Mouse (Mus musculus): ENCODE data around the gene Cox8b.

The Cox8b gene

DNA sequence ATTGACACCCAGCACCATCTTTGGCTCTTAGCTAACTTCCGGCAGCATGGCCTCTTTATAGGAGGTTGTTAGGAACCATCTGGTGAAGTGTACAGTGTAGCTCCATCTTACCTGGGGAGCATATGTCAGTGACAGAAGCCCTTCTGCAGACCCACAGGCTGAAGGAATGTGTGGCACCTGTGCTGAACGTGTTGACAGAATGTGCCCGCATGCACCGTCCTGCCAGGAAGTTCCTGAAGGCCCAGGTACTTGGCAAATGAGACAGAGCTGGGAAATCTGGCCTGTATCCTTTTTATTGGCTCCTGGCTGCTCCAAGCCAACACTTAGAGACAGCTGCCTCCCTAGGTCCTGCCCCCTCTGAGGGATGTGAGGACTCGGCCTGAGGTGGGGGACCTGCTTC, 39.5 kb downstream of the Cox8b start:
- DNase-seq (ENCODE audit: low read depth, low spot score) = no peak

DNA sequence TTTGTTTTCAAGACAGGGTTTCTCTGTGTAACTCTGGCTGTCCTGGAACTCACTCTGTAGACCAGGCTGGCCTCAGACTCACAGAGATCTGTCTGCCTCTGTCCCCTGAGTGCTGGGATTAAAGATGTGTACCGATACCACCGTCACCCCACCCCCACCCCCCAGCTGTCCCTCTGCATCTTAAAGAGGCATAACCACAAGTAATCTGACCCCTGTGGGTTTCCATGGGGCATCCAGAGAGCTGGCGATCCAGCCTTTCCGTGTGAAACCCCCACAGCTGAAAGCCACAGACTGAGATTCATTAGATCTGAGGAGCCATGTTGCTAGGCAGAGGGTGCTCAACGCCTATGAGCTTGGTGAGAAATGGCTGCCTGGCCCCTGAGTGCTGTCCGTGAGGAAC, 40.2 kb downstream of the Cox8b start:
- no peak for DNase-seq (ENCODE audit: low read depth, low spot score)

DNA sequence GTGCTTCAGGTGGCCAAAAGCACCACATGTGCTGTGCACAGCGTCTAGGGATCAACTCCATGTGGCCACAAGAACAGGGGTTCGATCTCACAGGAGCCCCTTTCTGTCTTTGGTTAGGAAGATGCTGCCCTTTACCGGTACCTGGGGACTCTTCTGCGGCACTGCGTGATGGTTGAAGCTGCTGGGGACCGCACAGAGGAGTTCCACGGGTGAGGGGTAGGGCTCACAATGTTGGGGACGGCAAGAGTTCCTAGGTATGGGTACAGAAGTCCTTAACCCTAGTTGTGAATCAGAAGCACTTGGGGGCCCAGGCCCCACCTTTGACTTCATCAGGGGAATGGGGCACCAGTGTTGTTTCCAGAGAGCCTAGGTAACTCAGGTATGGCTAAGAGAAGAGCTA, 41.5 kb downstream of the Cox8b start:
- no peak for DNase-seq (ENCODE audit: low read depth, low spot score)

DNA sequence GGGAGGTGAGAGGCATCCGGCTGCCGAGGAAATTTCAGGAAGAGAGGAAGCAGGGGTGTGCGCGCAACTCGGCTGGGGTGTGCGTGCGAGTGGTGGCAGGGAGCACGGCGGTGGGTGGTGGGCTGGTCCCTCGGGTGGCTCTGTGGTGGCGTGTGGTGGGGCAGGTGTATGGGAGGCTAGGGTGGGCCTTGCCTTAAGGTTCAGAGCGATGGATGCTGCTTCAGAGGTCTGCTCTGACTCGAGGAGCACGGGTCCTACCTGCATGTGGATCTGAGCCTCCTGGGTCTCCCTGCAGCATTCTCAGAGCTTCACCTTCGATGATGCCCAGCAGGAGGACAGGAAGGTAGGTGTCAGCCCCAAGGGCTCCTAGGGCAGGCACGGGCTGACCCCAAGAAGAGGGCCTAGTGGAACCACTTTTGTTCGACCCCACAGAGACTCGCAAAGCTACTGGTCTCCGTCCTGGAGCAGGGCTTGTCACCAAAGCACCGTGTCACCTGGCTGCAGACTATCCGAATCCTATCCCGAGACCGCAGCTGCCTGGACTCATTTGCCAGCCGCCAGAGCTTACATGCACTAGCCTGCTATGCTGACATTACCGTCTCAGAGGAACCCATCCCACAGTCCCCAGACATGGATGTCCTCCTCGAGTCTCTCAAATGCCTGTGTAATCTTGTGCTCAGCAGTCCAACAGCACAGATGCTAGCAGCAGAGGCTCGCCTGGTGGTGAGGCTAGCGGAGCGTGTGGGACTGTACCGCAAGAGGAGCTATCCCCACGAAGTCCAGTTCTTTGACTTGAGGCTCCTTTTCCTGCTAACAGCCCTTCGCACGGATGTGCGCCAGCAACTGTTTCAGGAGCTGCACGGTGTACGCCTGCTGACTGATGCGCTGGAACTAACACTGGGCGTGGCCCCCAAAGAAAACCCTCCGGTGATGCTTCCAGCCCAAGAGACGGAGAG, 42.4 kb downstream of the Cox8b start, which contains the start of gene Bet1l:
Bet1l (minus strand) TSS at position 28 of the 956 bp plus-strand sequence.
- peak; percentile 6 for DNase-seq (ENCODE audit: low read depth, low spot score)

DNA sequence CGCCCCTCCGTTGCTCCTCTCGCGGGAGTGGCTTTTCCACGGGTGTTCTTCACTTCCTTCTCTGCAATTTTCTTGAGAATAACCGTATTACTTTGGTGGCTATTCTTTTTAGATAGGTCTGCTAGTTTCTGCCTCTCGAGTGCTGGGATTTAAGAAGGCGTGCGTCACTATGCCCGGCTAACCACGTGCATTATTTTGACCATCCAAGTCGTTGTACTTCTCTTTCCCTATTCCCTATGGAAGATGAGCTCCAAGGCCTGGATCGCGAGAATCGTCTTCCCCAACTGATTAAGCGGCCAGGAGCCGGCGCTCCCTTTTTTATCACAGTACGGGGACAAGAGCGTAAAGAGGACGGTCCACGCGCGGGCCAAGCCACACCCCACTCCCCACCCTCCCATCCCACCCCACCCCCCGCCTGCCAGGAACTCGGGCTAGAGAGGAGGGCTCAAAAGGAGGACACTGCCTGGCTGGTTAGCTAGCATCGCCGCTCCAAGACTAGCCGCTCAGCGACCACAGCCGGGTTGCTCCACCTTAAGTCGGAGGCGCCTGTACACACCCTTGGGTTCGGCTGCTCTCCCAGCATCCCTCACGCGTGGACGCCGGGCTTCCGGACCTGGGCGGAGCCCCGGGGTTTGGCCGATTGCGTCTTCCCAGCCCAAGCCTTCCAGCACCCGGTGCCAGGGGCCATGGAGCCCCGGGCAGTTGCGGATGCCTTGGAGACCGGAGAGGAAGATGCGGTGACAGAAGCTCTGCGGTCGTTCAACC, 43.3 kb downstream of the Cox8b start, which contains the start of gene Ric8a:
Ric8a (plus strand) TSS at position 173 of the 765 bp plus-strand sequence.
- peak; percentile 79 for DNase-seq (ENCODE audit: low read depth, low spot score)

DNA sequence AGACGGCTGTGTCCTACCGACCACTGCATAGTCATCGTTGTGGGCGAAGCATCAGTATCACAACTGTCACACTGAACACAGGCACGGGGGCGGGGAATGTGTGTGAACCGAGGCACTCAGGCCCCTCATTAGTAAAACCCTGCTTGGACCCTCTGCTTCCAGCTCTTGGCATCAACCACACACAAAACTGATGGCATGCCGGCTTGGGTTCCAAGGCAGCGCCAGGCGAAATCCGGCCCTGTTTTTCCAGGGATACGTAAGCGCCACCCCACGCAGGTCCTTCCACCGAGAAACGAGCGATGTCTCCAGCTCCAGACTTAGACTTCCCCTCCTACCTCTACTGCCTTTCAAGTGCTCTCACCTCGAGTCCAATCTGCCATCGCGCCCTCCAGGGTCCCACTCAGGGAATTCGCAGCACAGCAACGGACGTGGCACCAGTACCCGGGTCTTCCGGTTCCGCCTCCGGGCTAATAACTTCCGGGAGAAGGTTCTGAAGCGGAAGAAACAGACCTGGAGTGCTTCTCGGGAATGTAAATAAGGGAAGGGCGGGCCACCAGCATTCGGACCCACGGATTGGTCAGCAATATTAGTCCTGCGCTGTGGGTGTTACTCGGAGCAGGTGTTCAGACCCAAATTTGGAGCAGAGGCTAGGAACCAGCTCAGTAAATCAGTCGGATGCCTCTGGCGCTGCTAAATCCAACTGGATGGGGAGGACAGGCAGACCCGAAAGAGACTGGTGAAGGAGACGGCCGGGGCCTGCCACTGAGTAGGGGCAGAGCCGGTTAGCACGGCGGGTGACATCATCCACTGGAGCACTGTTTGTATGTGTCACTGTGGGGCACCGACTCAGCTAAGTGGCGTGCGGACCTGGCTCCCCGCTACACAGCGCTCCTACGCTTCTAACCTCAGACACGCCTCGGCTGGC, 44.1 kb downstream of the Cox8b start, which contains the start of gene Gm45785:
Gm45785 (minus strand) TSS at position 472 of the 925 bp plus-strand sequence.
- DNase-seq (ENCODE audit: low read depth, low spot score) = peak; percentile 92

DNA sequence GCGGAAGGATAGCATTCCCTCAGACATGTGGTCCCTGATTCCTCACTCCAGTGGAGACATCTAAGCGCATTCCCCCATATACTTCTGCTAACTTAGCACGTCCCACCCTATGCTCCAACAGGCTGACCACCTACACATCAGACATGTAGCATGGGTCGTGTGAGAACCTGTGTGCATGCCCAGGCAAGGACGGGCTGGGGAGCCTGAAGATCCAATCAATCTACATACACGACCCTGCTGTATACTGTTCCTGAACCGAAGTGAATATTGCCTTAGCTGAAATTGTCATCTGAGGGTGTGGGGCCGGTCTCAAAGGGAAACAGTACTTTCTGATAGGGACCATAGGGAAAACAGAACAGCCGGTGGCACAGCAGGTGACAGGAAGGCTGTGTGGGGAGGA, 45.1 kb downstream of the Cox8b start:
- no peak for DNase-seq (ENCODE audit: low read depth, low spot score)

DNA sequence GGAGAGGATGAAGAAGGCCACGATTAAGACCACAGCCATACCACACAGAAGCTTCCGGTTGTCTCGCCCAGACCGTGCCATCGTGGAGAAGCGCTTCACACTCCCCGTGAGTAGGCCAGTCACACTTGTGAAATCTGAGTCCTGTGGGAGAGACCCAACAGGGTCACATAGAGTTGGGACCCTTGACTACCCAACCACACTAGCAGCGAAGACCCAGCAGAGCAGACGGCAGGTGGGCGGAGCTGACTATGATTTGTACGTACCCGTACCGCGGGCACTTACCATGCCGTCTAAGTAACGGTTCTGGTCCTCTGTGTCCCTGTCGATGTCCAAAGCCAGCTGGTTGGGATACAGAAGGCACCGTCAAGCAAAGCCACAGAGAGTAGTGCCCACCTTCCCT, 45.8 kb downstream of the Cox8b start:
- no peak for DNase-seq (ENCODE audit: low read depth, low spot score)

DNA sequence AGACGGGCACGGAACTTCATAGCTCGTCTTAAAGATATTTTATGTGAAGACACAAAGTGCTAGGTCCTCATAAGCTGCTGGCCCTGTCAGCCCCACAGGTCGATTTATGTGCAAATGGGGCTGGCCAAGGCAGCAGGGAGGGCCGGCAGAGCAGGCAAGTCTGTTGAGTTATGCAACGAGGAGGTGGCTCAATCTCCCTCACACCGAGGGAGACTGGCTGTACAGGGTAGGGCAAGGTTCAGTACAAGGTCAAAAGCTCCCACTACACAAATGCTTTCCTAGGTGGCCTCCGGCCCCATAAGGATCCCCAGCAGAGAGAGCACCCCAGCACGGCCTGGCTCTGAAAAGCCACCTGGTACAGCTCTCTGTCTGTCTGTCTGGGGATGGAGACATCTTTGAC, 46.9 kb downstream of the Cox8b start:
- DNase-seq (ENCODE audit: low read depth, low spot score) = no peak

DNA sequence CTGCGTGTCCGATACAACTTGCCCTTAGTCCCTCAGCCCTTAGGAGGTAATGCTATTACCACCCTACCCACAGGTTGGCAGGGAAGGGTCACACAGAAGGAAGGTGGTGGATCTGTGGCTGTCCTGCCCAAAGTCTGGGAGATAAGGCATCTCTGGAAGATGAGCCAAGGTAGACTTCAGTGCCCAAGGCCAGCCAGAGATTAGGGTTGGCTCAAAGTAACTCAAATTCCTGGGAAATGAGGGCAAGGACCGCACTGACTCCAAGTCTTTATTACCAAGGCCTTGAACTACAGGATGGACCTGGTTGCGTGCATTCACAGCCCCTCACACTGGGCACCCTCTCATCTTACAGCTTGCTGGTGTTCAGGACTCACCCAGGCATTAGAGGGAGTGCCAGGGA, 48.3 kb downstream of the Cox8b start:
- no peak for DNase-seq (ENCODE audit: low read depth, low spot score)

Data from mesoderm, embryonic 11.5 days (tissue).